Mouse (Mus musculus) splenic B cell, adult 2 months (primary cell): ENCODE results near the gene Map1b.

ENCODE experiments used
- DNase-seq: peaks from one replicate; pipeline ENCODE4 v3.0.0-alpha.2; 2011; ENCODE audit warnings: low read depth, low spot score
- H3K27me3 ChIP-seq: 2 replicates; pipeline ENCODE4 v1.6.1; 2012; ENCODE audit warnings: mild to moderate bottlenecking, low read length, moderate library complexity, mixed read lengths; ENCODE audit not compliant: control insufficient read depth, poor library complexity, insufficient read depth, severe bottlenecking
- H3K36me3 ChIP-seq: 2 replicates; pipeline ENCODE4 v1.6.1; 2012; ENCODE audit warnings: mild to moderate bottlenecking, low read length, moderate library complexity, mixed read lengths; ENCODE audit not compliant: control insufficient read depth, poor library complexity, insufficient read depth, severe bottlenecking

The Map1b gene

GRCm38 (mm10) chr13:99516448-99516881 lies at the start of gene Map1b:
Gene Map1b, minus strand, starts transcription at chr13:99516540.
- Histone ChIP-seq H3K36me3 (no peaks in the 10 kb centered on the region), H3K27me3 (no peaks in the 10 kb centered on the region)
- DNase-seq: no peak

- H3K36me3 ChIP-seq: no peaks in the 10 kb centered on the region
- peak; percentile 3 for DNase-seq
- no peaks in the 10 kb centered on the region for H3K27me3 ChIP-seq
Measured at GRCm38 (mm10) chr13:99564346-99564745, 48.0 kb upstream of the Map1b start.

GRCm38 (mm10) chr13:99563021-99563420 lies 46.7 kb upstream of the Map1b start:
- Histone ChIP-seq H3K27me3 (no peaks in the 10 kb centered on the region), H3K36me3 (no peaks in the 10 kb centered on the region)
- no peak for DNase-seq

GRCm38 (mm10) chr13:99561843-99562550 lies 45.7 kb upstream of the Map1b start:
- Histone ChIP-seq H3K36me3 (no peaks in the 10 kb centered on the region), H3K27me3 (no peaks in the 10 kb centered on the region)
- DNase-seq: no peak

GRCm38 (mm10) chr13:99560674-99561639 lies 44.6 kb upstream of the Map1b start:
- no peaks in the 10 kb centered on the region for H3K36me3 ChIP-seq
- no peak for DNase-seq
- H3K27me3 ChIP-seq: no peaks in the 10 kb centered on the region

GRCm38 (mm10) chr13:99558216-99558906 lies 42.0 kb upstream of the Map1b start:
- DNase-seq: no peak
- no peaks in the 10 kb centered on the region for H3K36me3 ChIP-seq
- no peaks in the 10 kb centered on the region for H3K27me3 ChIP-seq

- no peaks in the 10 kb centered on the region for H3K27me3 ChIP-seq
- no peaks in the 10 kb centered on the region for H3K36me3 ChIP-seq
- DNase-seq: no peak
Measured at GRCm38 (mm10) chr13:99557813-99558212, 41.5 kb upstream of the Map1b start.

- Histone ChIP-seq H3K36me3 (no peaks in the 10 kb centered on the region), H3K27me3 (no peaks in the 10 kb centered on the region)
- no peak for DNase-seq
Measured at GRCm38 (mm10) chr13:99557331-99557730, 41.0 kb upstream of the Map1b start.

GRCm38 (mm10) chr13:99554960-99555359 lies 38.6 kb upstream of the Map1b start:
- Histone ChIP-seq H3K27me3 (no peaks in the 10 kb centered on the region), H3K36me3 (no peaks in the 10 kb centered on the region)
- DNase-seq: no peak

GRCm38 (mm10) chr13:99554466-99554865 lies 38.1 kb upstream of the Map1b start:
- Histone ChIP-seq H3K27me3 (no peaks in the 10 kb centered on the region), H3K36me3 (no peaks in the 10 kb centered on the region)
- no peak for DNase-seq

- Histone ChIP-seq H3K27me3 (no peaks in the 10 kb centered on the region), H3K36me3 (no peaks in the 10 kb centered on the region)
- no peak for DNase-seq
Measured at GRCm38 (mm10) chr13:99552381-99552780, 36.0 kb upstream of the Map1b start.

GRCm38 (mm10) chr13:99550679-99551369 lies 34.5 kb upstream of the Map1b start:
- H3K27me3 ChIP-seq: no peaks in the 10 kb centered on the region
- no peak for DNase-seq

GRCm38 (mm10) chr13:99550060-99550459 lies 33.7 kb upstream of the Map1b start:
- Histone ChIP-seq H3K27me3 (no peaks in the 10 kb centered on the region), H3K36me3 (no peaks in the 10 kb centered on the region)
- no peak for DNase-seq

More at GRCm38 (mm10) chr13:99550679-99551369, 34.5 kb upstream of the Map1b start:
- no peaks in the 10 kb centered on the region for H3K36me3 ChIP-seq

- no peaks in the 10 kb centered on the region for H3K36me3 ChIP-seq
- no peak for DNase-seq
- no peaks in the 10 kb centered on the region for H3K27me3 ChIP-seq
Measured at GRCm38 (mm10) chr13:99549584-99549983, 33.2 kb upstream of the Map1b start.
